Mouse (Mus musculus) limb, embryonic 14.5 days (tissue): ENCODE results near the gene Vps13d. TPM values are rescaled to one million over a fixed set of nuclear protein-coding genes. Genes with fewer than 3 reads are reported as not detected.

Experiments
- ATAC-seq: fragments of 200-750 bp; cut with Nextera tagmentation; 2 replicates; pipeline ENCODE4 v1.8.0; 2017; ENCODE audit warnings: low read depth, moderate number of reproducible peaks, moderate TSS enrichment; ENCODE audit not compliant: low FRiP score
- DNase-seq: peaks from one replicate; pipeline ENCODE4 v3.0.0-alpha.2; 2015; ENCODE audit warnings: low spot score
- H3K27ac ChIP-seq: fragments of 300-500 bp; sonication (generic); replicated peaks from 2 replicates; pipeline ENCODE4 v1.5.1; 2014; ENCODE audit warnings: low read depth, mild to moderate bottlenecking, low read length, moderate library complexity, mixed read lengths
- H3K27me3 ChIP-seq: fragments of 300-500 bp; sonication (generic); 2 replicates; pipeline ENCODE4 v1.6.1; 2014; ENCODE audit warnings: low read length, mixed read lengths; ENCODE audit not compliant: control insufficient read depth, insufficient read depth
- H3K36me3 ChIP-seq: fragments of 300-500 bp; sonication (generic); 2 replicates; pipeline ENCODE4 v1.6.1; 2014; ENCODE audit warnings: mild to moderate bottlenecking, low read length, moderate library complexity, mixed read lengths; ENCODE audit not compliant: control insufficient read depth, insufficient read depth
- H3K4me1 ChIP-seq: fragments of 300-500 bp; sonication (generic); 2 replicates; pipeline ENCODE4 v1.6.1; 2014; ENCODE audit warnings: antibody characterized with exemption, low read length, mixed read lengths; ENCODE audit not compliant: control insufficient read depth, insufficient read depth
- H3K4me2 ChIP-seq: fragments of 300-500 bp; sonication (generic); replicated peaks from 2 replicates; pipeline ENCODE4 v1.6.1; 2014; ENCODE audit warnings: low read depth, mild to moderate bottlenecking, low read length, moderate library complexity; ENCODE audit not compliant: severe bottlenecking
- H3K4me3 ChIP-seq: fragments of 300-500 bp; sonication (generic); replicated peaks from 2 replicates; pipeline ENCODE4 v1.5.1; 2014; ENCODE audit warnings: low read length
- H3K9ac ChIP-seq: fragments of 300-500 bp; sonication (generic); 2 replicates; pipeline ENCODE4 v1.6.1; 2014; ENCODE audit warnings: mild to moderate bottlenecking, low read depth, low read length, moderate library complexity; ENCODE audit not compliant: severe bottlenecking
- H3K9me3 ChIP-seq: fragments of 300-500 bp; sonication (generic); 2 replicates; pipeline ENCODE4 v1.6.1; 2016; ENCODE audit warnings: low read length; ENCODE audit not compliant: control insufficient read depth
- POLR2A ChIP-seq: fragments of 200-500 bp; IDR thresholded peaks from 2 replicates; pipeline ENCODE4 v1.8.0; 2012; ENCODE audit warnings: inconsistent platforms, mild to moderate bottlenecking, moderate library complexity, borderline replicate concordance; ENCODE audit not compliant: insufficient read depth, insufficient read length; ENCODE audit errors: extremely low read depth
- WGBS: fragments of 180-500 bp; shearing (Covaris S2); extraction: QIAGEN DNeasy Blood & Tissue Kit; methylation state at CpG from one replicate; pipeline ENCODE4 v1.1.7; 2014; 5-methylcytosine and 5-hydroxymethylcytosine counted together
- polyA plus RNA-seq, 2 experiments: library from polyadenylated mRNA; depleted of rRNA in 1 of 2; stranded (reverse) in 1 of 2; unstranded in 1 of 2; fragments of >200 nt; fragmentation: Nextera tagmentation in 1 of 2; extraction: Ambion mirVana in 1 of 2; gene quantifications; 2 replicates each; pipeline versions ENCODE4 v1.2.1 to v1.2.3; 2012 to 2014

Vps13d gene
- polyA plus RNA-seq, 2 experiments, result 16.8 to 26.3 TPM

GRCm38 (mm10) chr4:145210564-145210963 lies 15.8 kb upstream of the Vps13d start:
- no peak overlapping the region for H3K4me3 ChIP-seq
- DNase-seq, result no peak
- H3K9ac ChIP-seq, result no peak overlapping the region
- TF ChIP-seq POLR2A, result no peak
- ATAC-seq, result no peak
- no peaks in the 10 kb centered on the region for H3K36me3 ChIP-seq
- H3K4me1 ChIP-seq, result peaks cover 4% of the 10 kb centered on the region; the same call in 1 of the 2 replicates
- no peak overlapping the region for H3K4me2 ChIP-seq
- no peaks in the 10 kb centered on the region for H3K9me3 ChIP-seq
- no peak overlapping the region for H3K27ac ChIP-seq
- 93% methylated on average over 5 of the region's 5 CpGs for WGBS
- no peaks in the 10 kb centered on the region for H3K27me3 ChIP-seq

GRCm38 (mm10) chr4:145209690-145210088 lies 14.9 kb upstream of the Vps13d start:
- DNase-seq (no peak), ATAC-seq (no peak)
- Histone ChIP-seq H3K27me3 (no peaks in the 10 kb centered on the region), H3K4me1 (peaks cover 1% of the 10 kb centered on the region; the same call in 1 of the 2 replicates), H3K36me3 (no peaks in the 10 kb centered on the region), H3K4me3 (no peak overlapping the region), H3K9ac (no peak overlapping the region), H3K9me3 (no peaks in the 10 kb centered on the region), H3K4me2 (no peak overlapping the region), H3K27ac (no peak overlapping the region)
- no peak for TF ChIP-seq POLR2A
- WGBS, result 15% methylated on average over 5 of the region's 5 CpGs

GRCm38 (mm10) chr4:145209076-145209689 lies 14.4 kb upstream of the Vps13d start:
- Histone ChIP-seq H3K9ac (no peak overlapping the region), H3K27ac (no peak overlapping the region), H3K9me3 (no peaks in the 10 kb centered on the region), H3K36me3 (no peaks in the 10 kb centered on the region), H3K4me2 (no peak overlapping the region), H3K4me3 (no peak overlapping the region), H3K27me3 (no peaks in the 10 kb centered on the region), H3K4me1 (no peaks in the 10 kb centered on the region)
- ATAC-seq (no peak), DNase-seq (no peak)
- 74% methylated on average over 6 of the region's 6 CpGs for WGBS
- no peak for TF ChIP-seq POLR2A

GRCm38 (mm10) chr4:145207718-145208371 lies 13.0 kb upstream of the Vps13d start:
- Histone ChIP-seq H3K9me3 (no peaks in the 10 kb centered on the region), H3K27ac (no peak overlapping the region), H3K4me1 (no peaks in the 10 kb centered on the region), H3K27me3 (no peaks in the 10 kb centered on the region), H3K36me3 (no peaks in the 10 kb centered on the region), H3K4me2 (no peak overlapping the region), H3K4me3 (no peak overlapping the region), H3K9ac (no peak overlapping the region)
- no peak for TF ChIP-seq POLR2A
- DNase-seq (no peak), ATAC-seq (no peak)
- WGBS, result 83% methylated on average over 3 of the region's 3 CpGs

GRCm38 (mm10) chr4:145204779-145205178 lies 10.0 kb upstream of the Vps13d start:
- H3K36me3 ChIP-seq, result no peaks in the 10 kb centered on the region
- no peaks in the 10 kb centered on the region for H3K4me1 ChIP-seq
- no peak overlapping the region for H3K4me3 ChIP-seq
- H3K4me2 ChIP-seq, result no peak overlapping the region
- DNase-seq, result no peak
- H3K27ac ChIP-seq, result no peak overlapping the region
- H3K9ac ChIP-seq, result no peak overlapping the region
- 81% methylated on average over 8 of the region's 8 CpGs for WGBS
- H3K27me3 ChIP-seq, result no peaks in the 10 kb centered on the region
- no peak for TF ChIP-seq POLR2A
- H3K9me3 ChIP-seq, result no peaks in the 10 kb centered on the region
- ATAC-seq, result no peak
